ENCODE assay signal across 8 mouse cellular contexts in genomic region chr7:84088971-84089370, GRCm38 (mm10). TPM values are rescaled to one million over a fixed set of nuclear protein-coding genes. Genes with fewer than 3 reads are reported as not detected.
DNase-seq lines count a peak whose midpoint lies in the region; ATAC-seq and TF ChIP-seq lines count a peak whose summit lies in the region.

No protein-coding gene starts in this region.

- H3K4me3 ChIP-seq in embryonic fibroblast, embryonic 13.5 days (ENCODE audit: insufficient read depth, low read length): no peak overlapping the region

- H3K4me1 ChIP-seq in embryonic fibroblast, embryonic 13.5 days (ENCODE audit: control insufficient read depth, insufficient read depth, low read length): peaks cover 8% of the 10 kb centered on the region

- peak; percentile 58; the same call in 1 of the 2 replicates for TF ChIP-seq CTCF in embryonic fibroblast, embryonic 13.5 days (IDR thresholded peaks at IDR 0.05; ENCODE audit: borderline replicate concordance, insufficient read depth, low read length)

- peak; percentile 43 to 61 for DNase-seq in urinary bladder, adult 18-20 months (ENCODE audit: low spot score in 2 of 2)
- DNase-seq in urinary bladder, postnatal 10 days (ENCODE audit: low spot score): no peak
- DNase-seq in adrenal gland, postnatal 36 days: peak; percentile 76 to 88
- peak; percentile 88 for DNase-seq in kidney, postnatal 10 days
- peak; percentile 79 to 82 for DNase-seq in lung, adult 18-20 months
- peak; percentile 72 for DNase-seq in right cerebral cortex, postnatal 4 days

- H3K27ac ChIP-seq in embryonic fibroblast, embryonic 13.5 days (ENCODE audit: insufficient read depth, low read length): peak overlapping the region; percentile 62

- ATAC-seq in erythroblast, adult 5-6 weeks (replicated peaks; ENCODE audit: low FRiP score, poor library complexity, severe bottlenecking): no peak

- no peak for TF ChIP-seq POLR2A in embryonic fibroblast, embryonic 13.5 days (IDR thresholded peaks at IDR 0.05; ENCODE audit: low read depth, low read length)

RNA-seq across cellular contexts. Expression of gene Cemip, which starts 2.7 kb away (rescaled TPM):
- 1 to 10 TPM in 1 of 2 experiments, under 1 TPM in 1; 0.79 to 1.6 TPM for total RNA-seq in adrenal gland, postnatal 36 days (2021)
- 73.5 and 79.0 TPM in 2 replicates for polyA plus RNA-seq in embryonic fibroblast, embryonic 13.5 days (2011; ENCODE audit: insufficient read length, low read depth, missing spikeins)
- total RNA-seq in erythroblast, adult 5-6 weeks (2015; ENCODE audit: low replicate concordance): 0.42 TPM in 1 of 2 replicates, not detected in the other
- total RNA-seq in erythroblast, adult 5-6 weeks (2017; ENCODE audit: low replicate concordance): not detected in 2 replicates
